Mouse (Mus musculus) Patski (cell line): ENCODE measurements at regions not wholly inside any gene's neighbourhood (a gene's known extent, or its start where the extent isn't known, plus 50 kb on each side); places are given as distances from the start of the nearest gene placed in this dataset.
A peak's percentile ranks its signal among the peaks of the same experiment; 100 is the strongest.
"Not testable (repeated sequence)": the region's sequence is repeated elsewhere in the genome, so short reads cannot be mapped to it uniquely, and the experiment has no call there.

ENCODE experiments used
- ATAC-seq: fragments of 100-300 bp; one replicate; pipeline ENCODE4 v1.8.0; 2021
- CTCF ChIA-PET: fragments of 350-600 bp; sonication (Branson Sonifier 250); formaldehyde crosslinking; loops from one replicate; lab custom pipeline; 2022; ENCODE audit warnings: inconsistent platforms; lab: Charles Lee
- POLR2A ChIA-PET: fragments of 350-600 bp; sonication (Branson Sonifier 250); formaldehyde crosslinking; loops from one replicate; lab custom pipeline; 2022; ENCODE audit warnings: antibody characterized with exemption, inconsistent platforms; lab: Charles Lee
- DNase-seq: peaks from one replicate; pipeline ENCODE4 v3.0.0-alpha.2; 2011; ENCODE audit warnings: low read depth, low spot score
- H3K27me3 ChIP-seq: fragments of 371-371 bp; one replicate; pipeline ENCODE4 v1.5.1; 2021
- CTCF ChIP-seq: fragments of 100-300 bp; IDR thresholded peaks from one replicate; pipeline ENCODE4 v1.5.1; 2021
- in situ Hi-C: fragments of 300-500 bp; cut with MboI; formaldehyde crosslinking; loops from 3 replicates; pipeline ENCODE4 v1.11.1; 2018; ENCODE audit warnings: low pct_unique_long_range_greater_than_20kb, mixed read lengths

GRCm38 (mm10) chrX:152511922-152512321 is 51.2 kb upstream of the Cldn34a start:
- ATAC-seq, CTCF ChIA-PET, in situ Hi-C loops, POLR2A ChIA-PET, H3K27me3 ChIP-seq, DNase-seq: not testable (repeated sequence)

- POLR2A ChIA-PET, in situ Hi-C loops, CTCF ChIA-PET: not testable (repeated sequence)
These were observed 57.7 kb upstream of the Cldn34a start for GRCm38 (mm10) chrX:152505405-152505804.

GRCm38 (mm10) chrX:152499371-152499957 is 63.7 kb upstream of the Cldn34a start:
- in situ Hi-C loops, H3K27me3 ChIP-seq, DNase-seq, CTCF ChIA-PET, ATAC-seq, POLR2A ChIA-PET: not testable (repeated sequence)

More at GRCm38 (mm10) chrX:152505405-152505804, 57.7 kb upstream of the Cldn34a start:
- ATAC-seq: peak; percentile 64
- not testable (repeated sequence) for DNase-seq, H3K27me3 ChIP-seq

- no peak for TF ChIP-seq CTCF
- H3K27me3 ChIP-seq: peaks cover 16% of the 10 kb centered on the region
- no peak for DNase-seq
- in situ Hi-C loops: loop anchor here (10.0 kb wide), 1 partner anchor 87 kb away; no protein-coding TSS in a partner anchor
- ChIA-PET POLR2A (no interaction called here), CTCF (no interaction called here)
- ATAC-seq: no peak
These were observed 91.6 kb upstream of the Cldn34a start for GRCm38 (mm10) chrX:152471387-152472010.

- DNase-seq, CTCF ChIA-PET, H3K27me3 ChIP-seq, POLR2A ChIA-PET, ATAC-seq, in situ Hi-C loops: not testable (repeated sequence)
These were observed 56.0 kb upstream of the Gpr173 start for GRCm38 (mm10) chrX:152424432-152424958.

GRCm38 (mm10) chrX:152418512-152418911 is 50.0 kb upstream of the Gpr173 start:
- ATAC-seq: peak; percentile 65

More at GRCm38 (mm10) chrX:152418512-152418911, 50.0 kb upstream of the Gpr173 start:
- H3K27me3 ChIP-seq, DNase-seq, in situ Hi-C loops, POLR2A ChIA-PET, CTCF ChIA-PET: not testable (repeated sequence)
